Mouse (Mus musculus): Measurements from ENCODE around the gene Btbd19.

DNA sequence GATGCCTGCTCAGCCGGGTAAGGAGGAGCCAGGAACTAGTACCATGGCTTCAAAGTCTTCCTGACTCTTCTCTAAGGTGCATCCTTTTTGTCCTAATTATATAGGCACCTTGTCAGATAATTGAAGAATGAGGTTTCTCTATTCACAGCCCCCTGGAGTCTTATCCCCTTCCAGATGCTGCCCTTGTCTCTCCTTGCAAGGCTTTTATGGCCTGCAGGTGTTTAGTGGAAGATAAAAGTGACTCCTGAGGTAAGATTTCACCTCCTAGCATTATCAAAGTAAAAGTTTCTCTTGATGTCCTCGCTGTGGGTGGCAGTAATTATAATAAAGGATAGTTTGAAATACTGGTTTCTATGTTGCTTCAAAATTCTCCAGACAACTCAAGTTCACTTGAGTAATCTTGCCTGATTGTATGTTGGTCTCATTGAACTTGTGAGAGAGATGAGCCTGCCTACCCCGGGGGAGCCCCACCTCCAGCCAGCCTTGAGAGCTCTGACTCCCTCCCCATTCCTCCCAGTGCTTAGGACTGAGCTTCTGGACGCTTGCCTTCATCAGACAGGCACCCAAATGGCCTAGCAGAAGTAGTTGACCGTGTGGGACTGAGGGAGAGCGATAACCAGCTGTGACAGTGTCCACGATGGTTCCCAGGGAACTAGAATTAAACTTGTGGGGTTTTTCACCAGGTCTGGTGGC is 37.4 kb downstream of the Btbd19 start:
- no peak for TF ChIP-seq POLR2A (IDR thresholded peaks at IDR 0.05; ENCODE audit: insufficient read depth, low read depth, low read length)
- no peak for TF ChIP-seq CTCF (IDR thresholded peaks at IDR 0.05)

All from heart, adult 2 months (tissue).